Mouse (Mus musculus): Measurements from ENCODE around the gene Dock4. TPM values are rescaled to one million over a fixed set of nuclear protein-coding genes. Genes with fewer than 3 reads are reported as not detected.

Gene Dock4
- polyA plus RNA-seq, 1 experiment from 2014 or later: 12.6 TPM

DNA sequence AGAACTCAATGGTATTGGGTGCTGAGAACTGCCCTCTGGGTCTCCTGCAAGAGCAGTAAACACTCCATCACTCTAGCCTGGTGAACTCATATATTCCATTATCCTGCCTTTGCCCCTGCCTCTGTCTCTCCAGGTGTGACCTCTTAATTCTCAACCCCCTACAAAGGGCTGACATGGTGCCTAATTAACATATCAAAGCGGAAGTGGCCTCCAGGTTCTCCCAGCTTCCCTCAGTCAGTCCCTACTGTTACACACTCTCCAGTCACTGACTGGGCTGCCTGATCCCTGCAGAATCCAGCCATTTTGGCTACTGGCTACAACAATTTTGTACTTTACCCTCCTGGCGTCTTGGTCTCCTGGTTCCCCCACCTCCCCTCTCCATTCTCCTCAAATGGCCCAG, 441.7 kb downstream of the Dock4 start:
- Histone ChIP-seq H3K4me3 (ENCODE audit: low read depth, low read length) (no peak overlapping the region), H3K27me3 (ENCODE audit: control insufficient read depth, insufficient read depth, low read length) (no peaks in the 10 kb centered on the region), H3K9ac (ENCODE audit: low read length) (no peak overlapping the region), H3K9me3 (ENCODE audit: control insufficient read depth, low read length) (no peaks in the 10 kb centered on the region), H3K36me3 (ENCODE audit: control insufficient read depth, insufficient read depth, low read length) (no peaks in the 10 kb centered on the region), H3K27ac (ENCODE audit: low read depth, low read length) (no peak overlapping the region), H3K4me2 (no peak overlapping the region), H3K4me1 (ENCODE audit: control insufficient read depth, insufficient read depth, low read length) (no peaks in the 10 kb centered on the region)
- 54% methylated on average over 2 of the region's 2 CpGs for WGBS
- no peak for DNase-seq (ENCODE audit: low spot score, missing footprints)
- no peak for ATAC-seq (ENCODE audit: low FRiP score)

DNA sequence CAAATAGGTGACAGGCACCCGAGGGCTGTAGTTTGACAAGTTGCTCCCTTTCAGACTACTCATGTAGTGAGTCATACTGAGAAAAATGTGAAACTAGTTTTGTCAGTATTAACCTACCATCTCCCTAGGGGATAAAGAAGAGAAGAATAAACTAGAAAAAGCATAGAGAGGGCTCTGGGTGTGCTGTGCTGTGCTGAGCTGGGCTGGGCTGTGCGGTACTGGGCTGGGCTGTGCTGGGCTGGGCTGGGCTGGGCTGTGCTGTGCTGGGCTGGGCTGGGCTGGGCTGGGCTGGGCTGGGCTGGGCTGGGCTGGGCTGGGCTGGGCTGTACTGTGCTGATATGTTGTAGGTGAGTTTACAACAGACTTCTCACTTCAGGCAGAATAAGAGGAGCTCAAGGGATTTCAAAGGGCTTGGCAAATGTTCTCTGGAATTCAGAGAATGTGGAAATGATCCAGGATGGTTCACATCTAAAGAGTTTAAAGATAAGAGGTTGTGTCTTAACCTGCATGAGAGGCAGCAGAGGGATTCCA, 442.6 kb downstream of the Dock4 start:
- H3K27ac ChIP-seq (ENCODE audit: low read depth, low read length): no peak overlapping the region
- ATAC-seq (ENCODE audit: low FRiP score): no peak
- 75% methylated on average over 2 of the region's 2 CpGs for WGBS
- H3K4me3 ChIP-seq (ENCODE audit: low read depth, low read length): no peak overlapping the region
- H3K27me3 ChIP-seq (ENCODE audit: control insufficient read depth, insufficient read depth, low read length): no peaks in the 10 kb centered on the region
- H3K4me2 ChIP-seq: no peak overlapping the region
- no peaks in the 10 kb centered on the region for H3K9me3 ChIP-seq (ENCODE audit: control insufficient read depth, low read length)
- no peak for DNase-seq (ENCODE audit: low spot score, missing footprints)
- H3K4me1 ChIP-seq (ENCODE audit: control insufficient read depth, insufficient read depth, low read length): no peaks in the 10 kb centered on the region
- H3K9ac ChIP-seq (ENCODE audit: low read length): no peak overlapping the region
- H3K36me3 ChIP-seq (ENCODE audit: control insufficient read depth, insufficient read depth, low read length): no peaks in the 10 kb centered on the region

DNA sequence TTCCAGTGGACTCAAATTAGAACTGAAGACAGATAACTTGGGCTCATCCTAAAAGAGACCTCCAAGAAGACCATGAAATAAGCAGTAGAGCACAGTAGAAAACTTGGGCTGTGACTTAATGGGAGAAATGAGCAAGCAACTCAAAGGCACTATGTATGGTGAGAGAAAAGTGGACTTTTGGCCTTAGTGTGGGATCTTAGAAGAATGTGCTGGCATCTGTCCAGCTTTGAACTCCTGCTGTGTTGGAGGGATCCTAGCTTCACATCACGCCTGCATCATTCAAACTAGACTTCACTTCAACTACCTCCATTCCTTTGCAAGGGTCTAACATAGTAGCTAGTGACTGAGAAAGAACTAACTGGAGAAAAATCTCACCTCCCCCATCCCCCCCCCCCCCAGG, 443.1 kb downstream of the Dock4 start:
- DNase-seq (ENCODE audit: low spot score, missing footprints) (no peak), ATAC-seq (ENCODE audit: low FRiP score) (no peak)
- H3K27ac ChIP-seq (ENCODE audit: low read depth, low read length): no peak overlapping the region
- WGBS: 77% methylated on average over 1 of the region's 1 CpGs
- no peaks in the 10 kb centered on the region for H3K36me3 ChIP-seq (ENCODE audit: control insufficient read depth, insufficient read depth, low read length)
- H3K4me1 ChIP-seq (ENCODE audit: control insufficient read depth, insufficient read depth, low read length): no peaks in the 10 kb centered on the region
- H3K9ac ChIP-seq (ENCODE audit: low read length): no peak overlapping the region
- H3K27me3 ChIP-seq (ENCODE audit: control insufficient read depth, insufficient read depth, low read length): no peaks in the 10 kb centered on the region
- no peak overlapping the region for H3K4me2 ChIP-seq
- H3K9me3 ChIP-seq (ENCODE audit: control insufficient read depth, low read length): no peaks in the 10 kb centered on the region
- H3K4me3 ChIP-seq (ENCODE audit: low read depth, low read length): no peak overlapping the region

DNA sequence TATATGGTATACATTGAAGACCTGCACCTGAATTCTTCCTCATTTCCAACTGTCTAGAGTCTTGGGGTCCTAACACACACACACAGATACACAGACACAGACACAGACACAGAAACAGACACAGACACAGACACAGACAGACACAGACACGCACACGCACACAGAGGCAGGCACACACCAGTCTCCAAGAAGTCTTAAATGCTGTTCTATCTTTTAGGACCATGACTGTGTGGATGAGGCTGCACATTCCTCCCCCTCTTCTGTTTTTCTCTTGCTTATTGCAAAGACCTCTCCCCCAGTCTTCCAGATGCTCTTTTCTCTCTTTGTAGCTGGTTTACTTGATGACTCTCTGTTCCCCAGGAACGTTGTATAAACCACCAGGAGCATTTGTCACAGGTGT, 443.8 kb downstream of the Dock4 start:
- 90% methylated on average over 3 of the region's 3 CpGs for WGBS
- no peak for DNase-seq (ENCODE audit: low spot score, missing footprints)
- Histone ChIP-seq H3K9me3 (ENCODE audit: control insufficient read depth, low read length) (no peaks in the 10 kb centered on the region), H3K27me3 (ENCODE audit: control insufficient read depth, insufficient read depth, low read length) (no peaks in the 10 kb centered on the region), H3K27ac (ENCODE audit: low read depth, low read length) (no peak overlapping the region), H3K36me3 (ENCODE audit: control insufficient read depth, insufficient read depth, low read length) (no peaks in the 10 kb centered on the region), H3K4me3 (ENCODE audit: low read depth, low read length) (no peak overlapping the region), H3K4me2 (no peak overlapping the region), H3K9ac (ENCODE audit: low read length) (no peak overlapping the region), H3K4me1 (ENCODE audit: control insufficient read depth, insufficient read depth, low read length) (no peaks in the 10 kb centered on the region)
- ATAC-seq (ENCODE audit: low FRiP score): no peak

DNA sequence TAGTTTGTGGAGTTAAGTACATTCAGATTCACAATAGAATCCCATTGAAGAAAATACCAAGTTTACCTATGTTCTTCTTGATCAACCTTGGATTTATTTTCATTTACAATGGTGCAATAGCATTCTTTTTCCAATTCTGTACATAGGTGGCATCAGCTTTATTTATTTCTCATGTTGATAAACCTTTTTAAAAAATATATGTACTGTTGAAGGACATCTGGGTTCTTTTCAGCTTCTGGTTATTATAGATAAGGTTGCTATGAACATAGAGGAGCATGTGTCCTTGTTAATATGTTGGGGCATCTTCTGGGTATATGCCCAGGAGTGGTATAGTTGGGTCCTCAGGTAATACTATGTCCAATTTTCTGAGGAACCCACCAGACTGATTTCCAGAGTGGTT, 445.4 kb downstream of the Dock4 start:
- no peak overlapping the region for H3K27ac ChIP-seq (ENCODE audit: low read depth, low read length)
- no peak overlapping the region for H3K4me2 ChIP-seq
- no peaks in the 10 kb centered on the region for H3K36me3 ChIP-seq (ENCODE audit: control insufficient read depth, insufficient read depth, low read length)
- H3K9ac ChIP-seq (ENCODE audit: low read length): no peak overlapping the region
- no peak for ATAC-seq (ENCODE audit: low FRiP score)
- no peaks in the 10 kb centered on the region for H3K4me1 ChIP-seq (ENCODE audit: control insufficient read depth, insufficient read depth, low read length)
- no peaks in the 10 kb centered on the region for H3K9me3 ChIP-seq (ENCODE audit: control insufficient read depth, low read length)
- H3K27me3 ChIP-seq (ENCODE audit: control insufficient read depth, insufficient read depth, low read length): no peaks in the 10 kb centered on the region
- H3K4me3 ChIP-seq (ENCODE audit: low read depth, low read length): no peak overlapping the region
- DNase-seq (ENCODE audit: low spot score, missing footprints): no peak

DNA sequence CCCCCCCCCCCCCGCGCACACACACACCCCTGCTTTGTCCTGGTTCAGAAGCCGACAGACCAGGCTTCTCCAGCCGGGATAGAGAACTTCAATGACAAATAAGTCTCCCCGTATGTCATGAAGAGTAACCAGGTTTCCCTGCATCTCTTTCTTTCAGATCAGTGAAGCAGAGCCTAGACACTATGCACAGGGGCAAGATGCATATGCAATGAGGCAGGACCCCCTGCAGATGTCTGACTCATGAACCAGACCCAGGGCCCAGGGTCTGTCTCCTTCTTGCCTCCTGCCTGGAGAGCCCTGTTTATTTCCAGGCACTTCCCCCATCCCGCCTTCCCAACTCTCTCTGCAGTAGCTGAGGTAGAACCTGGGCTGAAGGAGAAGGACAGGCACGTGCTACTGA, 448.0 kb downstream of the Dock4 start:
- no peak overlapping the region for H3K4me2 ChIP-seq
- no peak overlapping the region for H3K4me3 ChIP-seq (ENCODE audit: low read depth, low read length)
- H3K27me3 ChIP-seq (ENCODE audit: control insufficient read depth, insufficient read depth, low read length): no peaks in the 10 kb centered on the region
- H3K27ac ChIP-seq (ENCODE audit: low read depth, low read length): no peak overlapping the region
- no peaks in the 10 kb centered on the region for H3K36me3 ChIP-seq (ENCODE audit: control insufficient read depth, insufficient read depth, low read length)
- DNase-seq (ENCODE audit: low spot score, missing footprints) (no peak), ATAC-seq (ENCODE audit: low FRiP score) (no peak; the same call in 1 of the 2 replicates)
- H3K9ac ChIP-seq (ENCODE audit: low read length): no peak overlapping the region
- no peaks in the 10 kb centered on the region for H3K9me3 ChIP-seq (ENCODE audit: control insufficient read depth, low read length)
- H3K4me1 ChIP-seq (ENCODE audit: control insufficient read depth, insufficient read depth, low read length): no peaks in the 10 kb centered on the region
- 34% methylated on average over 5 of the region's 7 CpGs for WGBS

DNA sequence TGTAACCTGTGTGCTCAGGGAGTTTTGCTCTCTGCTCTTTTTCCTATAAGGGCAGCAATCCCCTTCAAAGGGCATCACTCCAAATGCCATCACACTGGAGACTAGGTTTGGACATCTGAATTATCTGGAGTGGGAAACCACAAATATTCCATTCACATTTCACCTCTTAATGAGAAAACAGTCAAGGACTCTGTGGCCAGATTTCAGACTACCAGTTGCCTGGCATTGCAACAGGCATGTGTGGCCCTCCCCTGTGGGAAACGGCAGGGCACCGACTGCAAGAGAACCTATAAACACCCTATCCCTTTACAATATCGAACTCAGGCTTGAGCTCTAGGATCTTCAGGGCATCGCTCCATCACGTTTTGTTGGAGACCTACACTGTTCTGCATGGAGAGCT, 448.9 kb downstream of the Dock4 start:
- DNase-seq (ENCODE audit: low spot score, missing footprints) (no peak), ATAC-seq (ENCODE audit: low FRiP score) (no peak)
- Histone ChIP-seq H3K27me3 (ENCODE audit: control insufficient read depth, insufficient read depth, low read length) (no peaks in the 10 kb centered on the region), H3K9ac (ENCODE audit: low read length) (no peak overlapping the region), H3K4me2 (no peak overlapping the region), H3K9me3 (ENCODE audit: control insufficient read depth, low read length) (no peaks in the 10 kb centered on the region), H3K4me1 (ENCODE audit: control insufficient read depth, insufficient read depth, low read length) (no peaks in the 10 kb centered on the region), H3K4me3 (ENCODE audit: low read depth, low read length) (no peak overlapping the region), H3K27ac (ENCODE audit: low read depth, low read length) (no peak overlapping the region), H3K36me3 (ENCODE audit: control insufficient read depth, insufficient read depth, low read length) (no peaks in the 10 kb centered on the region)
- 91% methylated on average over 5 of the region's 5 CpGs for WGBS

Other genes starting within 250 kb of the Dock4 start
- not detected in 2 replicates for gene Lsmem1, start 246.5 kb upstream of the Dock4 start, polyA plus RNA-seq (2014; fragmentation: Nextera tagmentation; extraction: Ambion mirVana)
- 198 and 210 TPM in 2 replicates for gene Ifrd1, start 197.4 kb upstream of the Dock4 start, polyA plus RNA-seq (2014; fragmentation: Nextera tagmentation; extraction: Ambion mirVana)
- 40.0 and 43.7 TPM in 2 replicates for gene Zfp277, start 50 bp upstream of the Dock4 start, polyA plus RNA-seq (2014; fragmentation: Nextera tagmentation; extraction: Ambion mirVana)

Data from midbrain, embryonic 11.5 days (tissue).